Mouse (Mus musculus): ENCODE data around the gene Itih4.

- TF ChIP-seq CTCF (IDR thresholded peaks at IDR 0.05; ENCODE audit: borderline replicate concordance, insufficient read depth, low read depth, low read length) (no peak), POLR2A (IDR thresholded peaks at IDR 0.05; ENCODE audit: borderline replicate concordance, insufficient read depth, low read length) (no peak)
Measured at GRCm38 (mm10) chr14:30922053-30922670, 35.9 kb downstream of the Itih4 start.

Measured in cerebellum, adult 2 months (tissue).